Mouse (Mus musculus) lung, embryonic 15.5 days (tissue): ENCODE data around the gene Eif4g2. TPM values are rescaled to one million over a fixed set of nuclear protein-coding genes. Genes with fewer than 3 reads are reported as not detected.

Experiments
- ATAC-seq: fragments of 200-750 bp; cut with Nextera tagmentation; 2 replicates; pipeline ENCODE4 v1.8.0; 2017; ENCODE audit warnings: moderate number of reproducible peaks, borderline replicate concordance; ENCODE audit not compliant: low FRiP score, low TSS enrichment; ENCODE audit errors: extremely low read depth
- H3K27ac ChIP-seq: fragments of 300-500 bp; sonication (generic); 2 replicates; pipeline ENCODE4 v1.5.1; 2015; ENCODE audit warnings: moderate library complexity, mild to moderate bottlenecking, inconsistent platforms
- H3K27me3 ChIP-seq: fragments of 300-500 bp; sonication (generic); 2 replicates; pipeline ENCODE4 v1.6.1; 2015; ENCODE audit warnings: inconsistent platforms
- H3K36me3 ChIP-seq: fragments of 300-500 bp; sonication (generic); 2 replicates; pipeline ENCODE4 v1.6.1; 2015; ENCODE audit warnings: inconsistent platforms
- H3K4me1 ChIP-seq: fragments of 300-500 bp; sonication (generic); 2 replicates; pipeline ENCODE4 v1.6.1; 2015; ENCODE audit warnings: inconsistent platforms
- H3K4me2 ChIP-seq: fragments of 300-500 bp; sonication (generic); 2 replicates; pipeline ENCODE4 v1.6.1; 2015; ENCODE audit warnings: inconsistent platforms, mild to moderate bottlenecking, moderate library complexity
- H3K4me3 ChIP-seq: fragments of 300-500 bp; sonication (generic); 2 replicates; pipeline ENCODE4 v1.5.1; 2015; ENCODE audit warnings: mild to moderate bottlenecking, inconsistent platforms
- H3K9ac ChIP-seq: fragments of 300-500 bp; sonication (generic); 2 replicates; pipeline ENCODE4 v1.6.1; 2015; ENCODE audit warnings: inconsistent platforms
- H3K9me3 ChIP-seq: fragments of 300-500 bp; sonication (generic); 2 replicates; pipeline ENCODE4 v1.6.1; 2016; ENCODE audit warnings: inconsistent platforms
- WGBS: fragments of 180-500 bp; shearing (Covaris S2); methylation state at CpG from one replicate; pipeline ENCODE4 v1.1.7; 2015; 5-methylcytosine and 5-hydroxymethylcytosine counted together
- polyA plus RNA-seq: library from polyadenylated mRNA; unstranded; fragments of >200 nt; fragmentation: Nextera tagmentation; extraction: Ambion mirVana; gene quantifications from 2 replicates; pipeline ENCODE4 v1.2.1, GENCODE M21; 2015

The Eif4g2 gene
- 735 and 742 TPM in 2 replicates for polyA plus RNA-seq

GRCm38 (mm10) chr7:111082822-111083732 lies at the start of gene Eif4g2:
Gene Eif4g2, minus strand, starts transcription at chr7:111083030.
- H3K27ac ChIP-seq, result peak within 1 kb of the TSS; percentile 99
- no peaks in the 10 kb centered on the region for H3K9me3 ChIP-seq
- H3K27me3 ChIP-seq, result no peaks in the 10 kb centered on the region
- peaks cover 32% of the 10 kb centered on the region for H3K36me3 ChIP-seq
- peak within 1 kb of the TSS; percentile 97 for H3K4me3 ChIP-seq
- peak within 1 kb of the TSS; percentile 83 for H3K4me2 ChIP-seq
- under 1% methylated on average over 70 of the region's 70 CpGs for WGBS
- H3K4me1 ChIP-seq, result peaks cover 20% of the 10 kb centered on the region
- peak; percentile 99 for ATAC-seq
- H3K9ac ChIP-seq, result peak within 1 kb of the TSS; percentile 100

GRCm38 (mm10) chr7:111132596-111132995 lies 49.8 kb upstream of the Eif4g2 start:
- H3K27ac ChIP-seq, result no peak overlapping the region
- H3K36me3 ChIP-seq, result no peaks in the 10 kb centered on the region
- H3K4me3 ChIP-seq, result no peak overlapping the region
- H3K9me3 ChIP-seq, result no peaks in the 10 kb centered on the region
- 52% methylated on average over 2 of the region's 2 CpGs for WGBS
- H3K4me2 ChIP-seq, result no peak overlapping the region
- H3K27me3 ChIP-seq, result no peaks in the 10 kb centered on the region
- H3K4me1 ChIP-seq, result 0 out of 2 replicates have a peak, but pooled peaks cover 4% of the 10 kb centered on the region
- ATAC-seq, result no peak
- no peak overlapping the region for H3K9ac ChIP-seq

DNA sequence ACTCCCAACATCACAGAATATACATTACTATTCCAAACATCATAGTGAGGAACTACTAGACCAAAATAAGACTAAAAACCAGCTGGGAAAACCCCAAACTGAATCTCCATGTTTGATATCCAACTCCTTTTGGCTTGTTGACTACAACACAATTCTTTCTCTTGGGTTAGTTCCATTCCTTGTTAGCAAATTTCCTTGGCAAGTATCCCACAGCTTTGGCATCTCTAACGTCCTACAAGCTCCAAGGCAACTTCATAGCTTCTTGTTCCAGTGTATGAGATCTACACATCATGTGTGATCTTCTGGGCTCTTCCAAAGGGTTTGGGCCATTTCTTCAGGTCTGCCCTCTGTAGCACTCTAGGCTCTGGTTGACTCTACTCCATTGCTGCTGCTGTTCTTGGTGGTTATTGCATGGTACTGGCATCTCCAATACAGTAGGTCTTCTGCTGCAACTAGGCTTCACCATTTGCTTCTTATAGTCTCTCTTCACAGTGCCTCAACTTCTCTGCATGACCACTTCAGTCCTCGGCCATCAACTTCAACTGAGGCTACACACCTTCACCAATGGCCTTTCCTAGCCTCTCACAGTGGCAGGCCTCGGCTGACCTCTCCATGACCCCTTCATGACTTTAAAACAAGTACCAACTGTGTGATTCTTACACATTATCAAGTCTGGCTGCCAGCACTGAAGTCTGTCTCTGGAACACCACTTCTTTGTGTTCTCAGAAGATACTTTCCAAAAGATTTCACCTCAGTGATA lies 44.0 kb upstream of the Eif4g2 start:
- Histone ChIP-seq H3K4me3 (no peak overlapping the region), H3K27ac (no peak overlapping the region), H3K9me3 (no peaks in the 10 kb centered on the region), H3K27me3 (no peaks in the 10 kb centered on the region), H3K4me2 (no peak overlapping the region), H3K9ac (no peak overlapping the region), H3K4me1 (peaks cover 8% of the 10 kb centered on the region; the same call in 1 of the 2 replicates), H3K36me3 (no peaks in the 10 kb centered on the region)
- 55% methylated on average over 3 of the region's 3 CpGs for WGBS
- ATAC-seq, result no peak

DNA sequence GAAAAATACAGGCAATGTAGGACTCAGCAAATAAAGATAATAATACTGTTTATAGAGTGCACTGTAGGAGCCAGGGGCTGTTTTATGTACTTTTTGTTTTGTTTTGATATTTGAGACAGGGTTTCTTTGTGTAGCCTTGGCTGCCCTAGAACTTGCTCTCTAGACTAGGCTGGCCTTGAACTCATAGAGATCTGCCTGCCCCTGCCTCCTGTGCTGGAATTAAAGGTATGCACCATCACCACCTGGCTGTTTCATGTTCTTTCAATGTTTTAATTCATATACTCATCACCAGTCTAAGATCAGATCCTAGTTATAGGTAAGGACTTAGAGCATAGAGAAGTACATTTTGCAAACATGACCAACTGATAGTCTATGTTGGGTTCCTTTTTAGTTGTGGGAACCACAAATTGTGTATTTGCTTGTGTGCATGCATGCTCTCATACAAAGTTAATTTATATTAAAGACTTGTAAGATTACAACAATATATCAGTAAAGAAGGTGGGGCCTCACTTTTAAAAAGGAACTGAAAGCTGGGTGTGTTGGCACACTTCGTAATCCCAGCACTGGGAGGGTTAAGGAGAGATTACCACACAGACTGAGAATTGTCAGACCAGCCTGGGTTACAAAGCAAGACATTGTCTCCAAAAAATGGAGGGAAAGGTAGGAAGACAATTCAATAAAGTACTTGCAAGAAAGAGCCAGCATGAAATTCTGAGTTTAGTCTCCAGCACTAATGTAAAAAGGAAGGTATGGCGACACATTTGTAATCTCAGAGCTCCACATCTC lies 41.1 kb upstream of the Eif4g2 start:
- WGBS, result 98% methylated on average over 2 of the region's 2 CpGs
- Histone ChIP-seq H3K9me3 (no peaks in the 10 kb centered on the region), H3K4me1 (peaks cover 12% of the 10 kb centered on the region; the same call in 1 of the 2 replicates), H3K9ac (no peak overlapping the region), H3K4me3 (no peak overlapping the region), H3K27me3 (no peaks in the 10 kb centered on the region), H3K4me2 (no peak overlapping the region), H3K36me3 (no peaks in the 10 kb centered on the region), H3K27ac (no peak overlapping the region)
- no peak for ATAC-seq

GRCm38 (mm10) chr7:111122531-111123130 lies 39.8 kb upstream of the Eif4g2 start:
- Histone ChIP-seq H3K27me3 (no peaks in the 10 kb centered on the region), H3K36me3 (no peaks in the 10 kb centered on the region), H3K9ac (peak overlapping the region; percentile 59), H3K4me2 (peak overlapping the region; percentile 76), H3K4me1 (peaks cover 12% of the 10 kb centered on the region; the same call in 1 of the 2 replicates), H3K4me3 (peak overlapping the region; percentile 59), H3K27ac (peak overlapping the region; percentile 96), H3K9me3 (no peaks in the 10 kb centered on the region)
- ATAC-seq, result peak; percentile 100
- WGBS, result under 1% methylated on average over 44 of the region's 44 CpGs

- Histone ChIP-seq H3K9me3 (no peaks in the 10 kb centered on the region), H3K27me3 (no peaks in the 10 kb centered on the region), H3K36me3 (no peaks in the 10 kb centered on the region), H3K27ac (peak overlapping the region; percentile 96), H3K4me2 (peak overlapping the region; percentile 76), H3K9ac (peak overlapping the region; percentile 59), H3K4me1 (peaks cover 12% of the 10 kb centered on the region; the same call in 1 of the 2 replicates), H3K4me3 (peak overlapping the region; percentile 59)
- under 1% methylated on average over 34 of the region's 34 CpGs for WGBS
- ATAC-seq, result peak; percentile 88
These were observed 39.3 kb upstream of the Eif4g2 start for GRCm38 (mm10) chr7:111122084-111122530.

DNA sequence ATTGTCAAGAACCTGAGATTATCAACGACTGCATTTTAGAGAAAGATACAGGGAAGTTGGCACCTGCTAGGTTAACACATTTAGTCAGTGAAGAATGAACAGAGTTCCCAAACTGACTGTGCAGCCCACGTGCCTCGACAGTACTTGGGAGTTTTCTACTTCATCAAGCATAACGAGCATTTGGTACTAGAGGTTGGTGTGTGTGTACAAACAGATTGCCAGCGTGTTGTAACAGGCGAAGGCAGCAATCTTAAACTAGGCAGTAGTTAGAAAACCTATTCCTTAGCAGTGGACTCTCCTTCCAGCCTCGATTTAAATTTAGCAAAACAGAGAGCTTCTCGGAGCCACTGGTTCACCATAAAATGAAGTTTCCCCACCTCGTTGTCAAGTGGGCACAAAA lies 38.7 kb upstream of the Eif4g2 start:
- peak overlapping the region; percentile 59 for H3K4me3 ChIP-seq
- peak overlapping the region; percentile 96 for H3K27ac ChIP-seq
- peaks cover 12% of the 10 kb centered on the region; the same call in 1 of the 2 replicates for H3K4me1 ChIP-seq
- no peak for ATAC-seq
- no peaks in the 10 kb centered on the region for H3K27me3 ChIP-seq
- no peaks in the 10 kb centered on the region for H3K36me3 ChIP-seq
- H3K9me3 ChIP-seq, result no peaks in the 10 kb centered on the region
- H3K4me2 ChIP-seq, result peak overlapping the region; percentile 76
- 34% methylated on average over 9 of the region's 9 CpGs for WGBS
- peak overlapping the region; percentile 59 for H3K9ac ChIP-seq

GRCm38 (mm10) chr7:111109561-111109960 lies 26.7 kb upstream of the Eif4g2 start:
- no peak overlapping the region for H3K4me2 ChIP-seq
- no peaks in the 10 kb centered on the region for H3K27me3 ChIP-seq
- no peaks in the 10 kb centered on the region for H3K9me3 ChIP-seq
- no peaks in the 10 kb centered on the region for H3K4me1 ChIP-seq
- no peak overlapping the region for H3K4me3 ChIP-seq
- H3K27ac ChIP-seq, result no peak overlapping the region
- no peak overlapping the region for H3K9ac ChIP-seq
- WGBS, result 46% methylated on average over 2 of the region's 2 CpGs
- H3K36me3 ChIP-seq, result peaks cover 7% of the 10 kb centered on the region; the same call in 1 of the 2 replicates
- ATAC-seq, result no peak

DNA sequence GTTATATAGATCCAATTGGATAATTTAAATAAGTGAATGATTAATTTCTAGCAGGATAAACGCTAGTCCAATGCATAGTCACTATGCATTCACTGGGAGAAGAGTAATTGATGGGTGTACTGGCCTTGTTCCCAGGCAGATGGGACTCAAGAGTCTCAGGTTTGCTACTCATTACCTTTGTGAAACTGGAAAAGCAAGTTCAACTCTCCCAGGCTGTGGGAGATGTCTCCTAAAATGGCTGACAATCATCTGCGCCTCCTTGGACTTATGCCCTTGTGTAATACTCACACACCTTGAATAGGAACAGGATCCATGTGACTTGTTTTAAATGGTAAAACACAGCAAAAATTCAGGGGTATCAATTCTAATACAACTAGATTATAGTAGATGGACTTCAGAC lies 26.3 kb upstream of the Eif4g2 start:
- WGBS, result 84% methylated on average over 2 of the region's 2 CpGs
- Histone ChIP-seq H3K27me3 (no peaks in the 10 kb centered on the region), H3K27ac (no peak overlapping the region), H3K4me2 (no peak overlapping the region), H3K4me3 (no peak overlapping the region), H3K4me1 (no peaks in the 10 kb centered on the region), H3K9me3 (no peaks in the 10 kb centered on the region), H3K9ac (no peak overlapping the region), H3K36me3 (peaks cover 6% of the 10 kb centered on the region; the same call in 1 of the 2 replicates)
- no peak for ATAC-seq

GRCm38 (mm10) chr7:111098196-111098595 lies 15.4 kb upstream of the Eif4g2 start:
- no peaks in the 10 kb centered on the region for H3K36me3 ChIP-seq
- no peaks in the 10 kb centered on the region for H3K9me3 ChIP-seq
- H3K27me3 ChIP-seq, result no peaks in the 10 kb centered on the region
- ATAC-seq, result no peak
- H3K27ac ChIP-seq, result no peak overlapping the region
- H3K9ac ChIP-seq, result no peak overlapping the region
- no peaks in the 10 kb centered on the region for H3K4me1 ChIP-seq
- no peak overlapping the region for H3K4me2 ChIP-seq
- WGBS, result 94% methylated on average over 1 of the region's 1 CpGs
- H3K4me3 ChIP-seq, result no peak overlapping the region

- no peaks in the 10 kb centered on the region for H3K4me1 ChIP-seq
- ATAC-seq, result no peak
- WGBS, result 74% methylated on average over 2 of the region's 2 CpGs
These were observed 12.3 kb upstream of the Eif4g2 start for GRCm38 (mm10) chr7:111095169-111095568.

More at GRCm38 (mm10) chr7:111095169-111095568, 12.3 kb upstream of the Eif4g2 start:
- no peak overlapping the region for H3K27ac ChIP-seq
- no peaks in the 10 kb centered on the region for H3K36me3 ChIP-seq
- no peaks in the 10 kb centered on the region for H3K9me3 ChIP-seq
- H3K4me2 ChIP-seq, result no peak overlapping the region
- no peak overlapping the region for H3K4me3 ChIP-seq
- no peak overlapping the region for H3K9ac ChIP-seq
- no peaks in the 10 kb centered on the region for H3K27me3 ChIP-seq
